Mouse (Mus musculus) cerebellum, adult (tissue): ENCODE measurements around the gene Zfp541.

ENCODE experiments used
- ATAC-seq: cut with Nextera tagmentation; 2 replicates; pipeline ENCODE4 v1.9.2; 2017; ENCODE audit warnings: mild to moderate bottlenecking, moderate library complexity, mixed read lengths; ENCODE audit not compliant: insufficient number of reproducible peaks, low FRiP score, low TSS enrichment

The Zfp541 gene

DNA sequence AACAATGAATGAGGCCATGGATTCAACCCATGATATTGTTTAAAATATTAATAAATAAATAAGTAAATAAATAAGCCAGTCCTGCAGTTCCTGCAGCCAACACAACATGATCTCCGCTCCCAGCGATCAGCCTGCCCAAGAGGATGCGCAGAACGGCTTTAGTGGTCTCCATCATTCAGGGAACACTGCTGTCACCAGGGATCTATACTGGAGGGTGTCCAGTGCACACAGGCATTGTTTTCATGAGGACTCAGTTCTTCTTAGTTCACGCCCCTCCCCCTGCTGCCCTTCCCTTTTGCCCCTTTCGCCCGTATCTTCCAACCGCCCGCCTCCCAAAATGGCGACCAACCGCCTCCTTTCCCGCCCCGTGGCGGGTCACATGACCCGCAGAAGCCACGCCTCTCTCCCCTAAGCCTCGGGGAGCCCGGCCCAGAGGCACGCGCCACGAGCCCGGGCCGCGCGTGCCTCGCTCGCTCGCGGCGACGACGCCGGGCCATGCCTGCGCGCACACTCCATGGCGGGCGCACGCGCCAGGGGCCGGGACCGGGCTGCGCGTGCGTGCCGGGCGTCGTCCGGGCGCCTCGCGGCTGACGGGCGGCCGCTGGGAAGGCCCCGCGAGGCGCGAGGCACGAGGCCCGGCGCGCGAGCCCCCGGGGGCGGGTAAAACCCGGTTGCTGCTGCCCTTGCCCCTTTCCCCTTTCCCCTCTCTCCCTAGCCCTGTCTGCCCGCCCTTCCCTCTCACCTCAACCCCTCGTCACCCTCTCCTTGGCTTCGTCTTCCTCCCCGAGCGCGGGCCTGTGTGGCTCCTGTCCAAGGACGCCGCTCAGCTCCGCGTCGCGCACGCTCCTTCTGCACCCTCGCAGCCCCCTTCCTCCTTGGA lies at the start of gene Zfp541:
Gene Zfp541 (plus strand): TSS at position 596 of the 880 bp plus-strand sequence.
- ATAC-seq, result no peak

DNA sequence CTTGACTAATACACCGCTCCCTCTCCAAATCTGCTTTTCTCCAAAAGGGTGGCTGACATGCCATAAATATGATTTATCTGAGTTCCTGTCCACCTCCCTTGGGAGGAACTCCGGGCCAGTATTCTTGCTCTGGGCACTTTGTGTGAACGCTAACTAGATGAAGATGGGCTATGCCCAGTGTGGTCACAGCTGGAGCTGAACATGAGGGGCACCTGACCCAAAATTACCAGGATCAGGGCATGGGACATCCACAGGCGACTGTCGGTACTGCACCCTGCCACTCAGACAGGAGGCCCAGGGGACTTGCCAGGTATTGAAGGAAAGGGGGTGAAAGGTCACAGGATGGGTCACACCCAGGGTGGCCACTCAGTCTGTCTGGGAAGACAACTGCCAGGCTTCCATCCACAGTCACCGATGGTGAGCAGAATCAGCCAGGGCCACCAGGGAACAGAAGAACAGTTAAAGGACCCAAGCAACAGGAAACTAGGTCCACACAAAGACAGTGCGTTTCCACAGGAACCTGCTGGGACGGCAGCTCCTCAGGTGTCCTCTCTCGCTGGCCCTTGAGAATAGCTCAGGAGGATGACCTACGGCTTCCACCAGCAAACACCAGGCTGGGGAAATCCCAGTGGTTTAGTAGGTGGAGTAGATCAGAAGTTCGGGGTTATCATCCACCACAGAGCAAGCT lies 48.9 kb upstream of the Zfp541 start:
- no peak for ATAC-seq

DNA sequence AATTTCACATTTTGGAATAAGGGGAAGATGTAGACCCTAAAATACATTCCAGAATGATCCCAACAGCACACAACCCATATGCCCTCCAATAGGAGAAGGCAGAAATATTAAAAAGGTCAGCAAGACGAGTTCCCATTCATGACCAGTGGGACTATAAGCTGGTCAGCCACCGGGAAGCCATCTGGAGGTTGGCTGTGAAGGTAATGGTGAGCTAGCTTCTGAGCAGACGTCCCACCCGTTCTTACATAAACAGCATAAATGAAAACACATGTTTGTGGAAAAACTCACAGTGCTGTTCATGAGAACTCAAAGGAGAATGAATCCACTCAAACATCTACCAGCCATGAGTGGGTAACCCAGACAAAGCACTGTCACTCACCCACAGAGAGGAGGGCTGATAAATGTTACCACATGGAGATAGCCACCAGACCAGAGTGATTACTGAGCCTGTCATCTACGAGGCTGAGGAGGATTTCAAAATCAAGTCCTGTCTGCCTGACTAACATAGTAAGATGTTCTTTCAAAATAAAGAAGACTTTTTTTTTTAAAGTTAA lies 47.8 kb upstream of the Zfp541 start:
- ATAC-seq, result no peak

DNA sequence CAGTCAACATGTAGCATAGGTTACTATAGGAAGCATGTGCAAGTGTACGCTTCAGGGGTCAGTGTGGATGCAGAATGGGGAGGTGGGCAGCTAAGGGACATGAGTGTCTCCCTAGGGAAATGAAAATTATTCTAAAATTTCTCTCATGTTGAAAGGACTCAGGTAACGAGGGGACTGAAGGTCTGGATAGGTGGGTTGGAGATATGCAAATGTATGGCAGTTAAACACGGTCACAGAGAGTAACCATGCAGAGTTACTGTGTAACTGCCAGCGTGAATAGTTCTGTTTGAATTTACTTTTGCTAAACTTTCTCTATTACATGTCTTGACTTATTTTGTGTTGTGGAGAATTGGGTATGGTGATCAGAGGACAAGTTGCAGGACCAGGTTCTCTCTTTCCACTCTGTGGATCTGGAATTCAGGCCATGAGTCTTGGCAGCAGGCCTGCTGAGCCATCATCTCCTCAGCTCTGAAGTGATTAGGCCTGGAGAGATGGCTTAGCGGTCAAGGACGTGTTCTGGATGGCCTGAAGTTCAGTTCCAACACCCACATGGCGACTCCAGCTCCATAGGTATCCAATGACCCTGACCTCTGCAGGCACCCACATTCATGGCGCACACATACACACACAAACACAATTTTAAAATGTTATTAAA lies 47.0 kb upstream of the Zfp541 start:
- no peak for ATAC-seq

DNA sequence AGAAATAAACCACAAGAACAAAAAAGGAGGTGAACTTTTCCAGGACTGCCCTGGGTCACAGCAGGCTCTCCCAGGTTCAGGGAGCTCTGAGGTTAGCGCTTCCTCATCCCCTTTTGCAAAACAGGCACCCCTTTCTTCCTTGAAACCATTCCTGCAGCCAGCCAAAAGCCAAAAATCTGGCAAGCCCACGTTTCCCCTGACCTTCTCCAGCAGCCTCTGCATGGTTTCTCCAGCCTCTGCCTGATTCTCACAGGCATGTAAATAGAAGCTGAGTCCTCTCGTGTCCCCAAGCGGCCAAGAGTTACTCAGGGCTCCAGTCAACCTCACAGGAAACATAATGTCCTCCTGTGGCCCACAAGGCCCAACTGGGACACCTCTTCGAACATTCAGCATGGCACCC lies 46.2 kb upstream of the Zfp541 start:
- no peak for ATAC-seq

DNA sequence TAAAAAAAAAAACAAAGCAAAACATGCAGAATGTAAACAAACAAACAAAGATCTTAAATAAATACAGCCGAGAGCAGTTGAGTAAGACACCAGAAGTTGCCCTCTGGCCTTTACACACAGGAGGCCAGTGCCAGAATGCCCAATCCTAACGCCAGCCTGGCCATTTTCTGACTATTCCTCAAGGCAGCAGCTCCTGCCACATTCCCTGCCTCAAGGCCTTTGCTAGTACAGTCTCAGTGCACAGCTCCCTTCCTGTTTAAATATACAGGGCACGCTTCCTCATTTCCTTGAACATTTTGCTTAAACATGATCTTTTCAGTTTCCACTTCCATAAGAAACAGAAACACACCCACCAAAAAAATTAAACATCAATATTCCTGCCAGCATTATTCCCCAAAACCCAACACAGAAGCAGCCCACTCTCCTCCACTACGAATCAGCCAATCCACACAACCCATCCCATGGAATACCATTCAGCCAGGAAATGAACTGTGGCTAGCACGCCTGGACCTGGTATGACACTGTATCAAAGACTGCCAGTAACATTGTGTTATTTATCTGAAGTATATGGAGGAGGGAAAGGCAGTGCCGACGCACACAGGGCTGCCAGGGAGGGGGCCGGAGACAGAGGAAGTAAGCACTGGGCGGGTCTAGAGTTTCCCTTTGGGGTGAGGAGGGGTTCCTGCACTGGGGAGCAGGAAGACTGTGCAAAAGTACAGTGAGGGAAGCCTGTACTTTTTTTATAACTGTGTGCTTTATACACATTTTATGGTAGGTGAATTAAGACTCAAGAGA lies 43.4 kb upstream of the Zfp541 start:
- no peak for ATAC-seq

DNA sequence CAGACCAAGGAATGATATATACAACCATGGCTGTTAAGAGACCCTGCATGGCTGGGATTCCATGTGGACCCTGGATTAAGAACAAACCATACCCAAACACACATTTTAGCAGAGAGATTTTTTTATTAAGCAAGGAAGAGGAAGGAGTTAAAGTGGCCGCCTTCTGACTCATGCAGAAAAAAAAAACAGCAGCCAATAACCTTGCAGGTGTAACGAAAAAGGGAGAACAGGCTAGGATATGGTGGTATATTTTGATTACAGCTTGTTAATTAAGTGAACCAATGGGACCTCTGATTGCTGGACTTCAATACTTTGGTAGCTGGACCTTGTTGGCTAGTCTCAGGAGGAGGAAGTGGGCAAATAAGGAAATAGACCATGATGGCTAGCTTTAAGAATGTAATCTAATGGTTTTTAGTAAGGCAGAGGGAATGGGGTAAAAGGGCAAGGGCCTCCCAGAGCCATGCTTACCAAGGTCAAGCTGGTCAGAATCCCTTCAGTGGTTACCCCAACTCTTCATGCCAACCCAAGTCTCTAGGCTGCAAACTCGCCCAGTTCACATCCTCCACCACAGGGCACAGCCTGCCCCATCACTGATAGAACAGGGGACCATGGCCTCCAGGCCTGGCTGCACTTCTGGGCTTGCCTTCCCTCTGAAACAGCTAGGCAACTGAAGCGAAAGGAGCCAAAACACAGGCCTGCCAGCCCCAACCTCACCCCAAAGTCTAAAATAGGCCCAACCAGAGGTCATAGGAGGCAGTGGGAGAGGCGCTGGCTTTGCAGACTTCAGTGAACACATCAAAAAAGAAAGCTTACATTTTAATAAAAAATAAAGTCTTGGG lies 42.1 kb upstream of the Zfp541 start:
- no peak for ATAC-seq

DNA sequence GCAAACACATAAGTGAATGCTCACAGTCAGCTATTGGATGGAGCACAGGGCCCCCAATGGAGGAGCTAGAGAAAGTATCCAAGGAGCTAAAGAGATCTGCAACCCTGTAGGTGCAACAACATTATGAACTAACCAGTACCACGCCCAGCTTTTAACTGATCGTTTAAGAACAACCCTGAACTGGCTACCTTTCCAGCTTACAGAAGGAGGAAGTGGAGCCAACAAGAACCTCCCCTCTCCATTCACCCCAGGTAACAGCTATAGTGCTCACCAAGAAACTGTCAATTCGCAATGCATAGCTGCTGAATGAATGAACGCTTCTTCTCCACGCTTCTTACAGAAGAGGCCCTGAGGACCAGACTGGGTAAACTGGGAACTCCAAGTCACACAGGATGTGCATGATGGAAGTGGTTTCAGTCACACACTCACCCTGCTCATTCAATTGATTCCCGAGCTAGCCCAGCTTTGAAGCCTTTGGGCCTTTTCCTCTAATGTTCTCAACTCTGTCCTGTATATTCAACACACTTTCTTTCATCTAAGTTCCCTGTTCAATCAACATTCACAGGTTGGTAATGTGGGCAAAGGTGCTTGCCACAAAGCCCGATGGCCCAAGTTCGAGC lies 36.9 kb upstream of the Zfp541 start:
- ATAC-seq, result no peak

DNA sequence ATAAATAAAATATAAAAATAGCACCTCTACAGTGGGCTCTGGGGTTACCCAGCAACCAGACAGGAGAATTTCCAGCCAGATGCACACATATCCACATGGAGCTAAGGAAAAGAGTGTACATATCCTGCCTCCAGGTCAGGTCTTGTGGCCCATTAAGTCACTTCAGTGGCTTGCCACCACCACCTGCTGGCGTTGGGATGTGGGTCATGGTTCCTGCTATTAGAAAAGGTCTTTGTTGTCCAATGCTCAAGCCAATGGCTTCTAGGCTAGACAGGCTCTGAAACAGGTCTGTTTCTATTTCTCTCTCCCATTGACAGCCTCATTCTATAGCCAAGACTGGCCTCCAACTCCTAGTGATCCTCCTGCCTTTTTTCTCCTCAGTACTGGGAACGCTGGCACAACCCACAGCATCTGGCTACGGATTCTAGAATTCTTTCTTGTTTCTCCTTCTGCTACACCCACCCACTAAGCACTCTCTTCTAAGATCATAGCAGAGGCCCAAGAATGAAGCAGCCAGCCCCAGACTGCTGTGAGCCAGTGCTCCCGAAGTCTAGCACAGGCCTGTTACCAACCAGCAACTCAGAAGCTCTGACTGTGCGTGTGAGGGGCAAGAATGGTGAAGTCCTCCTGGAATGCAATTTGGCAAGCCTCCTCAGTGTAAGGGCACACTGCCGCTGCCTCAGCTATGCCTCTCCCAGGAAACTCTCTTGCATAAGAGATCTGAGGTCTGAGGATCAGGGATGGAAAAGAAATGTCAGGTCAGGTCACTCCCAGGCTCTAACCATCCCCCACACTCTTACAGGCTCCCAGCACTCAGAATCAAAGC lies 33.3 kb upstream of the Zfp541 start:
- ATAC-seq, result peak; percentile 26; the same call in 1 of the 2 replicates

DNA sequence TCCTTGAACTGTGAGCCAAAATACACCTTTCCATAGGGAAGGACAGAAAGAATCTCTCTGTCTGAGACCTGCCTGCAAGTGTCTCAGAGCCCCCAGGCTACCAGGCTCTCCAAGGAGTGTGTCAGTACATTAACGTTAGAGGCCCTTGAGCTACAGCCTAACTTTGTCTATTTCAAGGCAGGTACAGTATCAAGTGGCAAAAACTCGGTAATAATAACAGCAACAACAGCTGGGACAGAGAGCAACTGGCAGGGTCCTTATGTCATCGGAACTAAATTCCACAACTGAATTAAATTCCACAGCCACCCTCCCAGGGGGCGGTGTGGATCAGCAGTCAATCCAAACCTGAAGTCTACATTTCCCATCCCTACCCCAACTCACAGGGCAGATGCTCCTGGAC lies 30.5 kb upstream of the Zfp541 start:
- no peak for ATAC-seq

DNA sequence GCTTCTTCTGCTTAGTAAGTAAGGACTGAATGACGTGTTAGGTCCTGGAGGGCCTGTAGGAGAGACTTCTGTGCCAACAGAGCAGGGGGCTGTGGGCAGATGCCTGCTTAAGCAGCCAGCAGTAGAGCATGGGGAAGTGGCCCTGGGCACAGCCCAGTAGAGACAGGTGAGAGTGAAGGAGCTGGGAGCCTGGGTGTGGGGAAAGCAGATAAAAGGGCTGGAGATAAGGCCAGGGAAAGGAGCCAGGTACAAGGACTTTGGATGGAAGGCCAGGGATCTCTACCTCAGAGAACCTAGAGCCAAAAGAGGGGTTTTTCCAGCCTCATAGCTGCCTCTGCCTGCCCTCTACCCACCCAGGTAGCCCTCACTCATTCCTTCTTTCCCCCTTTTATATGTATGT lies 28.6 kb upstream of the Zfp541 start:
- no peak for ATAC-seq

DNA sequence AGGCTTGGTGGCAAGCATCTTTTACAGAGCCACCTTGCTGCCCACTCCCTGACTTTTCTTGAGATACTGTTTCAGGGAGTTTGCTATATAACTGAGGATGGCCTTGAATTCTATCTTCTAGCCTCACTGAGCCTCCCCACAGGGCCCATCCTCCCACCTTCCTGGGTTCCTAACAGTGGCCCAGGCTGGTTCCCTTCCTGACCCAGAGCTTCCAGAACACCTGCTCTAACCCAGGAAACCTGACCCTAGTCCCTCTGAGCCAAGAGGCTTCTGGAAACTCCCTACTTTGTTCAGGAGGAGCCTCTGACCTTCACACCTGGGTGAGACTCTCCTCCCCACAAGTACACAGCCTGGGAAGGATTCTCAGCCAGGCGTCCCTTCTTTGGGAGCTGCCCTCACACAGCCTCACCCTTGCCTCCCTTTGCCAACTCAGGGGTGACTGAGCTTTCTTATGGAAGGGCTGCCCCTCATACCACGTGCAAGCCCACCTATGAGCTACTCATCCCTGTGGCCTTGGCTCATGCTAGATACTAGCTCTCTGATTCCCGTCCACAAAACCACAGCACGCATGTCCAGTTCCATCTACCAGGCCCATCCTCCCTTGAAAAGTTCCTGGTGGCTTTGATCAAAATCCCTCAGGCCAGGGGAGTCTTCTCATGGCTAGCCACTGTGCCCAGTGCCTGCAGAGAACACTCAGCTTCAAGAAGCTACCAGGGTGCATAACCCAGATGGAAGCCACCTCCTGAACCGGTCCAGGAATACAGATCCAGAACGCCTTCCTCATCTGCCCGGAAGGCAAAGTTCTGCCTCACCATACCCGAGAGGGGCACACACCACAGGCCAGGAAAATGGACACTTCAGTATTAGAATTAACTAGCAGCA lies 27.8 kb upstream of the Zfp541 start:
- no peak for ATAC-seq

DNA sequence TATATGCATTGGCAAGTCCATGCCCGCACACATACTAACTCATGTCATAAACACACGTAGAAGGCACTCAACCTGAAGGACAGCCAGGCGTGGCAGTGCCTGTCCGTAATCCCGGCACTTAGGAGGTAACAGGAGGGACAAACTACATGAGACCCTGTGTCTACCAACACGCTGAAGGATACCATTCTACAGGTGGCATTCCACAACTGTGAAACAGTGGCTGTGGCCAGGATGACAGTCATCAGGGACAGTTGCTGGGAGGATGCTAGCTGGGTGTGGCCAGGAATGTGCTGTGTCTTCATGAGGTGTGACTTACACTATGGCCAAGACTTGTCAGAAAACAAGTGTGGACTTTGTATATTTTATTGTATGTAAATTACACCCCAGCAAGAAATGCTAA lies 24.6 kb upstream of the Zfp541 start:
- ATAC-seq, result no peak

DNA sequence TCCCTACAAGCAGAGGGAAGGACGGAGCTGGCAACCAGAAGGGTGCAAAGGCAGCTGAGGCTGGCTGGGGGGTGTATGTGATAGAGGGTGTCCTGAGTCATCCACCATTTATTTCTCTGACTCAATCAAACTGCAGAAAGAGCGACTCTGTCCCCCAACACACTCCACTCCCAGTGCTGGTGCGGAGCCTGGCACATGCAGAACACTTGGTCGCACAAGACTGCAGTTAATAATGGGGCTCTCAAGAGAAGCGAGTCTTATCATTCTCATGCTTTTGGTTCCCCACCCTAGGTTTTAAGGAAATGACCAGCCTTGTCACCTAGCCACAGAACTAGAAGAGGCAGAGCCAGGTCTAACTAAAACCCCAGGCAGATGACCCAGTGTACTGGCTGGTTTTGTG lies 22.3 kb upstream of the Zfp541 start:
- ATAC-seq, result no peak

DNA sequence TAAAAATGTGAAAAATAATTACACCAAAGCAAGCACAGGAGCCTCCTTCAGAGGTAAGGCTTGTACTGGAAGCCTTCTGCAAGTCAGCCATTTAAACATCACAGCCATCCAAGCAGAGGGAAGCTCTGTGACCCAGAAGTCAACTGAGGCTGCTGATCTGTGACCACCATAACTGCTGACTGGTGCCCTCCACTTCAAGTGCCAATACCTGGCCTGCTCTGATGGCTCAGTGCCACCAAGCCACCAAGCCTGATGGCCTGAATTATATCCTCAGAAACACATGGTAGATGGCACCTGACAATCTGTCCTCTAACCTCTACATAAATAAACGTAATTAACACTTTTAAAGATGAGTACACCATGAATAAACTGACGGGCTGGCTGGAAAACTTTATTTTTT lies 20.4 kb upstream of the Zfp541 start:
- ATAC-seq, result no peak

DNA sequence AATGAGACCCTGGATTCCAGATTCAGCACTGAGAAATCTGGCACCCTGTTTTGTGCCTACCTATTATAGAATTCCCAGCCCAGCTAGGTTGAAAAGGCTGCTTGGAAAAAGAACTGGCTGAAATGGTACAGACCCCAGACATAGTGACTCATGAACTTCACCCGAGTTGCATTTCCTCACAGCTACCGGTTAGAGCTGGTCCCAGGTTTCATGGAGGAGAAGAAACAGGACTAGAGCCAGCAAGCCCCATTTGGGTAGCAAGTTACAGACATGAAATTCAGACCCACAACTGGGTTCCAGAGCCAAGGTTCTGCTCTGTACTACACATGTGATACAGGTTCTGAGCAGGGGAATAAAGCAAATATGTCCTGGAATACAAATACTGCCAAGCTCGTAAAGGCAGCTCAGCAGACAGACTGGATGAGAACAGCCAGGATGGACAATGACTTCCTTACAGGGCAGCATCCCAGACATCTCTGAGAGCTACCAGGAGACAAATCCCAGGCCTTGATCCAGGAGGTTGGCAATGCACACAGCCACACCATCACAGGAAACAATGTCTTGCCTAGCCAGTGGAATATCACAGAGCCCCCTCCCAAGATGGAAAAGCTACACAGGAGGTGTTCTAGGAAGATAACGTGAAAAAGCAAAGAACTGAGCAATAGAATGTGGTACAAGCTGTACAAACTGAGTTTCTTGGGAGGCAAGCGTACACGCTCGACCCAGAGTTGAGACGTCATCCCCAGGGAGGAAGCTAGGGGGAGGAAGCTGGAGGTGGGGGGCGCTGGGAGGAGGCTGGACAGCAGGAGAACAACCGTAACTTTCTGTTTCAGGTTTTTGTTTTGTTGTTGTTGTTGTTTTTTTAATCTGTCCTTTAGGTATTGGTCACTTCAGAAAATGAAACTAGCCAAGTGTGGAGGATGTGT lies 18.5 kb upstream of the Zfp541 start:
- no peak for ATAC-seq
